8 mouse cellular contexts compared by ENCODE assay signal in the genomic region with DNA sequence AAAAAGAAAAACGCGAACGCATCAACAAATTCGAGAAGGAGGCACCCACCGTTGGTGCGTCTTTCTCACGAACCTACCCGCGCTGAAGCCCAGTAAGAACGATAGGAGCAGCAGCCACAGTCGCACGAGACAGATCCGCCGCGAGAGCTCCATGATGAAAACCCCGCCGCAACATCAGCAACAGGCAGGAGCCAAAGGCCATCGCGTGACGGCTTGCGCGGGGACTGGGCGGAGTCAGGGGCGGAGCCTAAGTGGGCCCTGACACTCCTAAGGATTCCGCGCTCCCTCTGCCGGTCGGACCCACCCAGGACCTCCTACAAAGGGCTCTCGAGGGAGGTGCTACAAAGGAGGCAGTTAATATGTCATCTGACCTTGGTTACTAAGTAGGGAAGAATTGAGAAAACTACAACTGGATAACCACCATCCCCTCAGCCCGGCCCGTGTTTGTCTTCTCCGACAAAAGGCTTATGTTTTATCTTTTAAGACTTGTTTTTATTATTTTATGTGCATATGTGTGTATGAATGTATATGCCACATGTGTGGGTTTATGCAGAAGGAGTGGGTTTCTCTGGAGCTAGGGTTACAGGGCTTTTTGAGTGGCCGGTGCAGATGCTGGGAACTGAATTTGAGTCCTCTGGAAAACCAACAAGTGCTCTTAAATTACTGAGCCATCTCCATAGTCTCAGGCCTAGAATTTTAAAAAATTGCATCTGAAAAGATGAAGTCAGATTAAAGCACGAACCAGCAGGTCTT. TPM values are rescaled to one million over a fixed set of nuclear protein-coding genes. Genes with fewer than 3 reads are reported as not detected.
DNase-seq lines count a peak whose midpoint lies in the region; ATAC-seq lines count a peak whose summit lies in the region.

A gene (minus strand): TSS at position 249 of the 753 bp plus-strand sequence.

- DNase-seq in adrenal gland, adult (ENCODE audit: inconsistent age in 2 of 2, low spot score in 1 of 2) = peak; percentile 99
- DNase-seq in embryo, embryonic 10.5 days (ENCODE audit: low spot score) = peak; percentile 98
- peak; percentile 98 for DNase-seq in gastrocnemius, postnatal 14 days
- DNase-seq in left cerebral cortex, postnatal 10 days (ENCODE audit: extremely low spot score in 1 of 2, low spot score in 2 of 2) = peak; percentile 92 to 97
- peak; percentile 94 for DNase-seq in right cerebral cortex, postnatal 25 days
- DNase-seq in urinary bladder, postnatal 4 days (ENCODE audit: low spot score in 2 of 2) = peak; percentile 94 to 96

- intact Hi-C loops in gastrocnemius, postnatal 14 days (cut with DNase I; ENCODE audit: low total_unique reads) = loop anchor here (5.0 kb wide), 1 partner anchor 108 kb away; no protein-coding TSS in a partner anchor
- intact Hi-C loops in left cerebral cortex, postnatal 10 days (cut with DNase I) = no loop called here

- ATAC-seq in inflammation-experienced regulatory T-cells, adult 6 months = peak; percentile 99
- ATAC-seq in megakaryocyte-erythroid progenitor cell, adult 5-6 weeks (replicated peaks; ENCODE audit: low FRiP score, low TSS enrichment, poor library complexity, severe bottlenecking) = peak; percentile 100

RNA-seq across cellular contexts. Expression of the gene that starts here (rescaled TPM):
- total RNA-seq in gastrocnemius, postnatal 14 days (2021) = 10 to 100 TPM; 18.5 to 21.6 TPM
- 10 to 100 TPM; 22.4 to 42.1 (median 22.8) TPM for polyA plus RNA-seq in inflammation-experienced regulatory T-cells, adult 6 months (2017; shearing (Covaris generic))
- total RNA-seq in left cerebral cortex, postnatal 10 days (2021) = 10 to 100 TPM; 18.2 to 20.7 TPM
- 7.8 TPM in 2 replicates for total RNA-seq in megakaryocyte-erythroid progenitor cell, adult 5-6 weeks (2014; fragmentation: Nextera tagmentation)
- total RNA-seq in megakaryocyte-erythroid progenitor cell, adult 5-6 weeks (2017) = 5.0 and 8.4 TPM in 2 replicates

Comparison
In these comparisons a context has a peak if more than half of its experiments do, and no peak if none do; other contexts are left out.
1. Peak in every context shown above with its lines: DNase-seq and ATAC-seq.